Mouse (Mus musculus): ENCODE data around the gene Rasgef1c.

GRCm38 (mm10) chr11:49961098-49961740, 59.6 kb downstream of the Rasgef1c start:
- no peak for TF ChIP-seq POLR2A (IDR thresholded peaks at IDR 0.05; ENCODE audit: control insufficient read depth in 1 of 2, insufficient read depth in 1 of 2, low read depth in 1 of 2, low read length in 2 of 2, poor library complexity in 1 of 2)
- TF ChIP-seq CTCF (IDR thresholded peaks at IDR 0.05 in 2 of 3, conservative IDR thresholded peaks at IDR 0.05 in 1 of 3; ENCODE audit: control insufficient read depth in 1 of 3, insufficient read depth in 1 of 3, low read depth in 2 of 3, low read length in 3 of 3, poor library complexity in 1 of 3, severe bottlenecking in 1 of 3) = peak in 2 of 3 experiments; percentile 99; a peak in 5 of 6 replicates
- no peak for TF ChIP-seq E2F4 (IDR thresholded peaks at IDR 0.05; ENCODE audit: borderline replicate concordance, low read depth, low read length)
- TF ChIP-seq NRF1 (IDR thresholded peaks at IDR 0.05; ENCODE audit: insufficient read depth, low read depth, low read length, poor library complexity, severe bottlenecking) = no peak
- no peak for TF ChIP-seq ETS1 (IDR thresholded peaks at IDR 0.05; ENCODE audit: low read depth, low read length)
- TF ChIP-seq TBP (IDR thresholded peaks at IDR 0.05; ENCODE audit: low read depth, low read length) = no peak
- no peak for TF ChIP-seq TAL1 (IDR thresholded peaks at IDR 0.05; ENCODE audit: low read length)
- TF ChIP-seq MAFK (IDR thresholded peaks at IDR 0.05; ENCODE audit: borderline replicate concordance, low read depth, low read length) = peak; percentile 32; the same call in 1 of the 2 replicates
- no peak for TF ChIP-seq MAX (IDR thresholded peaks at IDR 0.05; ENCODE audit: low read length)
- peak; percentile 88 for TF ChIP-seq ZC3H11A (IDR thresholded peaks at IDR 0.05; ENCODE audit: low read depth, low read length)
- no peak for TF ChIP-seq POLR2AphosphoS2 (IDR thresholded peaks at IDR 0.05; ENCODE audit: low read length)
- no peak for TF ChIP-seq MXI1 (IDR thresholded peaks at IDR 0.05; ENCODE audit: low read depth, low read length)

Data from MEL (cell line).